Mouse (Mus musculus) left cerebral cortex, adult 8-10 months (tissue): ENCODE results near the gene Hsbp1. TPM values are rescaled to one million over a fixed set of nuclear protein-coding genes. Genes with fewer than 3 reads are reported as not detected.

ENCODE experiments used
- DNase-seq, 2 experiments: peaks; one replicate each; pipeline ENCODE4 v3.0.0; 2022; ENCODE audit warnings: low spot score in 2 of 2
- total RNA-seq, 4 experiments: library from RNA; stranded (reverse); gene quantifications; 2 replicates each; pipeline ENCODE4 v1.2.4; 2022

Gene Hsbp1
- total RNA-seq, 4 experiments from 2014 or later = 313 to 317 (median 316) TPM

DNA sequence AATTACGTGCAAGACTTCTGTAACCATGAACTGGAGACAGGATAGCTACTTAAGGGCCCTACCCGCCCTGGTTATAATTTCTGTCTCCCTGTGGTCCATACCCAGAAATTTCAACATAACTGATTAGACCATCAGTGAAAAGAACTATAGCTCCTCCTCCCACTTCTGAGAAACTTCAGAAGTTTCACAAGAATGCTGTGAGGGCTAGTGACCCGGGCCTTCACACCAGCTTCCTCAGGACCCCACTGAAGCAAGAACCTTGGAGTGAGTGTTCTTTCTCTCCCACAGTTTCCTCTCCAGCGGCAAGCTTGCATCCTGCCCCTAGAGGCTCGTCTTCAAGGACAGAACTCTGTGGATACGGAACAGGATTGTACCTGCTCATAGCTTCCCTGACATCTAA, 41.6 kb downstream of the Hsbp1 start:
- no peak for DNase-seq

DNA sequence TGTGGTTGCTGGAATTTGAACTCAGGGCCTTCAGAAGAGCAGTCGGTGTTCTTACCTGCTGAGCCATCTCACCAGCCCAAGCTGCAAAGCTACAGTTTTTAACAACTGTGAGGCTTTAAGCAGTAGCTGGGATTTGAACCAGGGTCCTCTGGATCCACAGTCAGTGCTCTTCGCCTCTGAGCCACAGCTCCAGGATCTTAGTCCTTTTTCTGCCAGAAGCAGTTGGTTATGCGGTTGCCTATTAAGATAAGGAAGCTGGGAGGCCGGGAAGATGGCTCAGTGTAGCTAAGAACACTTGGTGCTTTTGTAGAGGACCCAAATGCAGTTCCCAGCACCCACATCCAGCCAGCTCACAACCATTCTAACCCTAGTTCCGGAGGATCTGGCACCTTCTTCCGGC, 42.7 kb downstream of the Hsbp1 start:
- no peak for DNase-seq

DNA sequence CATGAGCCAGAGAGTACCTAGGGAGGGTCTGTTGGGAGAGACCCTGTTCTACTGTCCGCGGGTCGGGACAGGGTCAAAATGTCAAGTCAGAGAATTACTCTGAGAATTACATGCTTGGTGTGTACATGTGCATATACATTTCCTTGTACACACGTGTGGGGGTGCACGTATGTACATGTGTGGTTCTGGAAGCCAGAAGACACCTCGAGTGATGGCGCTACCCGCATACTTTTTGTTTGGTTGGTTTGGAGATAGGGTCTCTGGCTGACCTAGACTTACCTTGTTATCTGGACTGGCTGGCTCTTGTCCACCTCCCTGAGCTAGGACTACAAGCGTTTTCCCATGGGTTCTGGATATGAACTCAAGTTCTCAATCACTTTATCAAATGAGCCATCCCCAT, 49.8 kb downstream of the Hsbp1 start:
- no peak for DNase-seq

DNA sequence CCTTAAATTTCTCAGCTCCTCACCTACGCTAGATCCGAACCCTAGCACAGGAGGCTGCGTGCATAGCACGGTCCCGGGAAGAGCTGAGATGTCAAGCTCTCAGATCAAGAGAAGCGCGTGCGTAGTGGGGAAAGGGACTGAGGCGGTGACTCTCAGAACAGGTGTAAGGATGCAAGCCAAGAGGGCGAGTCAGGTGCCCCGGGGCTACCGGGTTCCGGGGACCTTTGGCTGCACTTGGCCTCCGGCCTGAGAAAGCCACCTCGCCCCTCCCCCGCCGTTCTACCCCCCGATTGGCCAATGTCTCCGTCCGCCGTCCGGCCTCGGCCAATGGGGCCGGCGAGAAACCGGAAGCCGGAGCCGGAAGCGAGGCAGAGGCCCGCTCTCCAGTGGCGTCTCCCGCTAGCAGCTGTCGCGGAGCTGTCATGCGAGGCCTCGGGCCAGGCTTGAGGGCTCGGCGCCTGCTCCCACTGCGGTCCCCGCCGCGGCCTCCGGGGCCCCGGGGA, 50.3 kb downstream of the Hsbp1 start, which contains the start of gene Mlycd:
Gene Mlycd (plus strand): TSS at position 355 of the 503 bp plus-strand sequence.
- peak; percentile 76 to 90 for DNase-seq

DNA sequence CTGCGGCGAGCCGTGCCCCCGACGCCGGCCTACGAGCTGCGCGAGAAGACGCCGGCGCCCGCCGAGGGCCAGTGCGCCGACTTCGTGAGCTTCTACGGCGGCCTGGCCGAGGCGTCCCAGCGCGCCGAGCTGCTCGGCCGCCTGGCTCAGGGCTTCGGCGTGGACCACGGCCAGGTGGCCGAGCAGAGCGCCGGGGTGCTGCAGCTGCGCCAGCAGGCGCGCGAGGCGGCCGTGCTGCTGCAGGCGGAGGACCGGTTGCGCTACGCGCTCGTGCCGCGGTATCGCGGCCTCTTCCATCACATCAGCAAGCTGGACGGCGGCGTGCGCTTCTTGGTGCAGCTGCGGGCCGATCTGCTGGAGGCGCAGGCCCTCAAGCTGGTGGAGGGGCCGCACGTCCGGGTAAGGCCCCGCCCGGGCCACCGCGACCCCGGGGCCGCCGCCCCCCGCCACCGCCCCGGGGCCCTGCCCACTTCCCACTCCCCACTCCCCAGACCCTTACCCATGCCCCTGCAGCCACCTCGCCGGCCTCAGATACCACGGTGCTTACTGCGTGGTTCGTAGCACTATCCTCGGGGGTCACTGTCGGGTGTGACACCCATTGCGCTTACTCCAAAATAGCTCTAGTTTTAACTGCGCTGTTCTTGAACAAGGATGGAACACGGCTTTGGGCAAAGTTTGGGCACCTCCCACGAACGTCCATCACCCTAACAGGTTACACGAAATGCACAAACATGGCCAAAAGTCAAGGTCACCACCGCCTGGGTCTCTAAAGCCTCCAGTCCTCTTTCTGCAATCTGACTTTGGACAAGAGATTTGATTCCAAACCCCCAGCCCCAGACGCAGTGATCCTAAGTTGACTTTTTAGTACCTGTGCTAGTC, 51.0 kb downstream of the Hsbp1 start:
- DNase-seq = no peak

Other genes starting within 250 kb of the Hsbp1 start
- gene Mlycd, start 50.4 kb downstream of the Hsbp1 start, total RNA-seq = 10 to 100 TPM; 29.0 to 31.0 (median 30.1) TPM
- gene Osgin1, start 89.6 kb downstream of the Hsbp1 start, total RNA-seq = 1 to 10 TPM in 1 of 4 experiments, under 1 TPM in 3; 0.39 to 1.5 (median 0.74) TPM
- gene Necab2, start 102.2 kb downstream of the Hsbp1 start, total RNA-seq = 10 to 100 TPM; 91.8 to 100.0 (median 96.7) TPM
- under 1 TPM; 0.46 to 0.99 (median 0.71) TPM for gene Slc38a8, start 157.2 kb downstream of the Hsbp1 start, total RNA-seq
- 10 to 100 TPM; 73.0 to 83.3 (median 78.8) TPM for gene Mbtps1, start 214.2 kb downstream of the Hsbp1 start, total RNA-seq
- 10 to 100 TPM; 51.4 to 63.6 (median 55.2) TPM for gene Hsdl1, start 230.7 kb downstream of the Hsbp1 start, total RNA-seq
- under 1 TPM in 3 of 4 experiments, not detected in 1; 0.33 to 0.59 (median 0.44) TPM for gene Dnaaf1, start 230.7 kb downstream of the Hsbp1 start, total RNA-seq